Mouse (Mus musculus) spleen, postnatal 36 days (tissue): Measurements from ENCODE around the gene Xpnpep2.

Experiments used
- DNase-seq, 2 experiments: peaks; one replicate each; pipeline ENCODE4 v3.0.0; 2022; ENCODE audit warnings: low spot score in 2 of 2, mixed read lengths in 1 of 2

The Xpnpep2 gene

GRCm38 (mm10) chrX:48124132-48125071, 15.9 kb downstream of the Xpnpep2 start:
- peak; percentile 40 to 46 for DNase-seq

DNA sequence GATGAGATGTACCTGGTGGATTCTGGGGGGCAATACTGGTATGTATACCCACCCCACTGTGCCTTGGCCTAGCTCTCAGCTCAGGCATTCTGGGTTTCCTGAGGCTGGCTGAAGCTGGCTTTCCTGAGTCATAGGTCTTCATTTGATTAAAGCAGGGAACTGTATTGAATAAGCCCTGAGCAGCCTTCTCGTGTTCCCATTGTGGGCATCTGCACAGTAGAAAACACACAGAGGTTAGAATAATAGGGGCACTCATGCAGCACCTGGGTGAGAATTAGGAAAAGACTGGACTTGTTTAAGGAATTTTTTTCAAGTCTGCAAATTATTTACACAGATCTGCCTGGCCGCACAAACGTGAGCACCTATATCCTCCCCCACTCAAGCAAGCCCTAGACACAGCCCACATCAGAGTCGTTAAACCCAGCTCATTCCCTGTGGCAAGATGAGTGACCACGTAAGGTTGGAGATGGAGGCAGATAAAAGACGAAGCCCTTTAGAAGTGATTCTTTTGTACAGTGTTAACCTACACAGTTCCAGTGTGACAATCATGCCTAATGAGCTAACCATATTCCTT, 18.5 kb downstream of the Xpnpep2 start:
- no peak for DNase-seq

DNA sequence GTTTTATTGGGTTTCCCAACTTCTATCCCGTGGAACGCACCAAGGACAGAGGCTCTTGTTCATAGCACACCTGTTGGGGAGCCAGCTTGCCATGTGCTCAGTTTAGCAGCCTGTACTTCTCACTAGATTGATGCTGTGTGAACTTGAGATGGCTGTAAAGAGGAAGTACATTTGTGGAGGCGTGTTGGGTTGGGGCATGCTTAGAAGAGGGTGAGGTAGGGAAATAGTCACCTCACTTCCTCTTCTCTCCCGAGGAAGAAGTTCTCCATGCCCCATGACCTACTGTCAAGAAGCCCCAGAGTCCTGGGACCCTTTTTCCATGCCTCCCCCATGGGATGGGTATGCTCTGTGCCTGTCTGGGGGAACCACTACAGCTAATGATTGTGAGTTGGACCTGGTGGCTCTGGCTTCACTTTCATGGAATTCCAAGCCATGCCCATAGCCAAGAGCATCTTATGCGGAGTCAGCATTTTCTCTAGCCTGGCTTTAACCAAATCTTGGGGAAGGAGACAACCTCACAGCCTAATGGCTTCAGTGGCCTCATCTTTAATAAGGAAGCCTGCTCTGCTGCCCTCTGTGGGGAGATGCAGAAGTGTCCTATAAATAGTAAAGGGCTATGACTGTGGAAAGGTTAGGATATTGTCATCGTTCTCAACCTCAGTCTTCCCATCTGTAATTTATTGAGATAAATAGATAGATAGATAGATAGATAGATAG, 19.1 kb downstream of the Xpnpep2 start:
- peak; percentile 66 to 73 for DNase-seq

DNA sequence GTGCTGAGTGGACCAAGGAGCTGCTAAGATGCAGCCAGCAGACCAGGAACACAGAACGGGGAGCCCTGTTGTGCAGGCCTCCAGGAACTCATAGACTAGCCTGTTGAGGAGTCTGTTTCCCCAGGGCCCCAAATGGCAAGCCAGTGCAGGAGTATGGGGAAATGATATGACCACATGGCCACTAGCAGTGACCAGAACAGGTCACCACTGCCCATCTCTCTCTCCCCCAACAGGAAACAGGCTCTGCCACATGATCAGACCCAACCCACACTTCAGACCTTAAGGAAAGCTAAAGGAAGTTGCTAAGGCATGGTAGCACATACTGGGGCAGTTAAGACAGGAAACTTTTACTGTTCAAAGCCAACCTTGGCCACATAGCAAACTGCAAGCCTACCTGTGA, 20.6 kb downstream of the Xpnpep2 start:
- no peak for DNase-seq

DNA sequence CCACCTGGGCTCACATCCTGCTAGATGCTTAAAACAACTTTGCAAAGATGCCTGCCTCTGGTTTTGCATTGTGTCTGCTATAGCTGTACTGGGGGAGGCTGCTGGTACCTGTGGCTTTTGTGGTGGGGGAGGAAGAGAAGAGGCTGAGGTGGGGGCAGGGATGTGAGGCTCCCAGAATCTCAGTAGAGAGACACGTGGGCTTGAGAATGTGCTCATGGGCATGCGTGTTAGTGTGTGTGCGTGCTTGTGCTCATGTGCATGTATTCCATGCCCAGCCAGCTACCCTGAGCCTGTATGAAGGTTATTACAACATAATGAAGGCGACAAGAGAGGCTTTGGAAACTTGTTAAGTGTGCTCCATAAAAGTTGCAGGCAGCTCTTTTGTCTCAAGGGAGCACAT, 28.4 kb downstream of the Xpnpep2 start:
- DNase-seq = peak; percentile 55 to 57

GRCm38 (mm10) chrX:48138011-48138410, 29.5 kb downstream of the Xpnpep2 start:
- peak in 1 of 2 experiments; percentile 6 for DNase-seq

DNA sequence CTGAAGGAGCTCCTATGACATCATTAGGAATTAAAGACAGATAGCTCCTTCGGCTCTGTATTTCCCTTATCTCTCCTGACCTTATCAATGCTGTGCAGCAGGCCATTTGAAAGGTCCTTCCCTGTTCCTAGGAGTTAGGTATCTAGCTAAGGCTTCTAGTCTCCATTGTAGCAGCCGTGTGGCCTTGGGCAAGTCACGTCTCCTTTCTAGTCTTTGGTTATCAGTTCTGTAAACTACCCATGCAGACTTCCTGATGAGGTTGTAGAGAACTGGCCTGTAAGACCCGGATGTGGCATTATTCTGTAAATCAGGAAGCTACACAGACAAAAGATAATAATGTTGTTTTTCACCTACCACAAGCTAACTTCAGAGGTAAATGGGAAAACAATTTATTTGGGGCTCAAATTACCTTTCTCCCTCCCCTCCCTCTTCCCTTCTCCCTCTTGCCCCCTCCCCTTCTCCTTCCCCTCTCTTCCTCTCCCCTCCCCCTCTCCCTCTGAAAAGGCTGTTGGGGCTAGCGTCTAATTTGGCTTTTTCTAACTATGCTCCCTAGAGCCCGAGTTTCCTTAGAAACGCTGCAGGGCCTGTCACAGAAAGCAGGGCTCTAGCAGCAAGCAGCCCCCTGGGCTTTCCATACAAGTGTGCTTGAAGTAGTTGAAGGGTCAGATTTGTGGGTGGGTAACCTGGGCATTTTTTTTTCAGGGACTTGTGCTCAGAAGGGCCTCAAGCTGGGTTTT, 30.2 kb downstream of the Xpnpep2 start:
- peak; percentile 64 to 71 for DNase-seq

GRCm38 (mm10) chrX:48139368-48140285, 31.1 kb downstream of the Xpnpep2 start:
- DNase-seq = peak in 1 of 2 experiments; percentile 15

DNA sequence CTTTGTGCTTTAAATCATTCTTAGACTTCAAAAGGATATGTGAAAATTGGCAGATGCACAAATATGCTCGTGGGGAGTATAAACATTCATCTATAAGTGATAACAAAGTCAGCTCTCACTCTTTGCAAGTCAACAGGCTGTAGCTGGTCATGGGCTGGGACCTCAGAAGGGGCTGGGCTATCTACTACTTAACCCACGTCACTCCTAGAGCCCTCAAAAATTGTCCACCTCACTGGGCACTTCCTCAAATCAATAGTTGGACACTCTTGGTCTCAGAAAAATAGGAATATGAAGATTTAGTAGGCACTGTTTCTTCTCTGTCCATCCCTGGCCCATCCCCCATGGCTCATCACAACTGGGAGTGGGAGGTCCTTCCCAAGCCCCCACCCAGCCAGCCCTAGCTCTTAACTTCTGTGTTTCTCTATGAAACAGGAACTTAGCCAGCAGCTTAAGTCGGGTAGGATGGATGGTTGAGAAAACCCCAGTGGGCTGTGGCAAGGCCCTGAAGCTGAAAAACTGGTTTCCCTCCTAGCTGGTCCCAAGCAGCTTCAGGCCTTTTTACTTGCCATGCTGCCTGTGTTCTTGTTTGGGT, 31.9 kb downstream of the Xpnpep2 start:
- DNase-seq = peak; percentile 72 to 78

DNA sequence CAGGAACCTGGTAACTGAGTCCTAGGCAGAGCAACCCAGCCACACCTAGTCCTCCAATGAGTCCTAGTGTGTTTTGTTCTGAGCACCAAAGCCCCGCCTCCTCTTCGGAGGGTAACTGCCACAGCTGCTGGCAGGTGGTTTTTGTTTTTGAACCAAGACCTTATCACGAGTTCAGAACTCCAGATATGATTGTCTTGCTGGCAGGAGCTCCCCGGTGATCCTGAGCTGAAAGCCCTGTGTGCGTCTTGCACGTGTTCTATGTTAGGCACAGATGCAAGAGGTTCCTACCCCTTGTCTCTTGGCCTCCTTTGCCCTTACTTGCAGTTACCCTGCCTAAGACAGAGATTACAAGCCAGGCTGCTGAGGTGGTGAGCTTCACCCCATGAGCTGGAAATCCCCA, 33.0 kb downstream of the Xpnpep2 start:
- peak; percentile 76 to 77 for DNase-seq

- DNase-seq = peak; percentile 68 to 72
Observed at GRCm38 (mm10) chrX:48143415-48144335, 35.1 kb downstream of the Xpnpep2 start.

- DNase-seq = peak; percentile 84 to 85
Observed at GRCm38 (mm10) chrX:48146262-48146661, 37.7 kb downstream of the Xpnpep2 start, which contains the start of gene Sash3. Gene Sash3, plus strand, starts transcription at chrX:48146436.

DNA sequence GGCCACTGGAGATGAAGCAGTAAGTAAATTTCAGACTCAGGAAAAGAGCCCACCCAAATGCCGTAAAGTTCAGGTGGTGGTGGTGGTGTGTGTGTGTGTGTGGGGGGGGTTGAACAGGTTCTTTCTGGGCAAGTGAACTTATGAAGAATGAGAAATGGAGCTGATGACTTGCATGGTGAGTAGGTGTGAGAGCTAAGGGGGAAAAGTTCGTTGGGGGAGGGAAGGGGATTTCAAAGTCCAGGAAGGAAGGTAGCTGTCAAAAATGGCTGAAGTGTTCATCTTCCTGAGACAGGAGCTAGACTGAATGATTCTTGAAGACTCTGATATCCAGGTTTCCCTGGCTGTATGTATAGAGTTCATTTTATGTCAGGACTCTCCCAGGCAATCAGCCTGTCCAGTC, 38.7 kb downstream of the Xpnpep2 start:
- no peak for DNase-seq

DNA sequence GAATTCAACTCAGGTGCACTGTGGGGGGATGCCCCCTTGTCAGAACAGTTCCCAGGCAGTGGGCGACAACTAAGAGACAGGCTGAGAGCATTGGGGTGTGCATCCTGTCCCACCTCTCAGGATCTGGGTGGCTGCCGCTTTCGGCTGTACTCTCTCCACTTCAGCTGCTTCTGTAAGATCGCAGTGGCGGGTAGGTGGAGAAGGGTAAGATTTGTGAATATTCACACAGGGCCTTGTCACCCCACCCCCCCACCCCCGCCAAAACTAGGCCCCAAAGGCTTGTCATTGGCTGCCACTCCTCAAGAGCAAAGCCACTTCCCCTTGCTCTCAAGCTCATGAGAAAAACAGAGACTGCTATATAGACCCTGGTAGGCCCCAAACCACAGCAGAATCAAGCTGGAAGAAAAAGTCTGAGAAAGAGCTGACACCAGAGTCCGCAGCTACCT, 39.2 kb downstream of the Xpnpep2 start:
- peak; percentile 82 for DNase-seq

- DNase-seq = no peak
Observed at GRCm38 (mm10) chrX:48152106-48152505, 43.6 kb downstream of the Xpnpep2 start.

- DNase-seq = peak; percentile 48 to 59
Observed at GRCm38 (mm10) chrX:48153414-48153813, 44.9 kb downstream of the Xpnpep2 start.

DNA sequence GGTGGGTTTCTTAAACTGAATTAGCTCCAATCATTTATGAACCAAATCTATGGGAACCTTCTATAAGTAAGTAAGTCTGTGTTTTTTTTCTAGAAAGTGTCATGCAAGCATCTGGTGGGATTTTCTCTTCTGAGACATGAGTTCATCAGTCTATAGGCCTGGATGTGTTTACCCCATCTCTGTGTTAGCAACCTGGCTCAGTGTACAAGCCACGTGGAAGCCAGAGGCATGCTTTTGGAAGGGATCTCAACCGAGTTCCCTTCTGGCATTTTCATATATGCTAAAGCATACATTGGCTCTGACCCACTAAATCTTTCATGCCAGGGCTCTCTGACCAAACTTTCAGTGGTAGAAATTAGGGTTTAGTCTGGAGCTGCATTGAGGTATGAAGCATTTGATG, 45.4 kb downstream of the Xpnpep2 start:
- no peak for DNase-seq

- no peak for DNase-seq
Observed at GRCm38 (mm10) chrX:48155489-48155888, 47.0 kb downstream of the Xpnpep2 start.

GRCm38 (mm10) chrX:48157396-48157795, 48.9 kb downstream of the Xpnpep2 start:
- DNase-seq = no peak
